7 mouse cellular contexts compared by ENCODE assay signal in the genomic region with DNA sequence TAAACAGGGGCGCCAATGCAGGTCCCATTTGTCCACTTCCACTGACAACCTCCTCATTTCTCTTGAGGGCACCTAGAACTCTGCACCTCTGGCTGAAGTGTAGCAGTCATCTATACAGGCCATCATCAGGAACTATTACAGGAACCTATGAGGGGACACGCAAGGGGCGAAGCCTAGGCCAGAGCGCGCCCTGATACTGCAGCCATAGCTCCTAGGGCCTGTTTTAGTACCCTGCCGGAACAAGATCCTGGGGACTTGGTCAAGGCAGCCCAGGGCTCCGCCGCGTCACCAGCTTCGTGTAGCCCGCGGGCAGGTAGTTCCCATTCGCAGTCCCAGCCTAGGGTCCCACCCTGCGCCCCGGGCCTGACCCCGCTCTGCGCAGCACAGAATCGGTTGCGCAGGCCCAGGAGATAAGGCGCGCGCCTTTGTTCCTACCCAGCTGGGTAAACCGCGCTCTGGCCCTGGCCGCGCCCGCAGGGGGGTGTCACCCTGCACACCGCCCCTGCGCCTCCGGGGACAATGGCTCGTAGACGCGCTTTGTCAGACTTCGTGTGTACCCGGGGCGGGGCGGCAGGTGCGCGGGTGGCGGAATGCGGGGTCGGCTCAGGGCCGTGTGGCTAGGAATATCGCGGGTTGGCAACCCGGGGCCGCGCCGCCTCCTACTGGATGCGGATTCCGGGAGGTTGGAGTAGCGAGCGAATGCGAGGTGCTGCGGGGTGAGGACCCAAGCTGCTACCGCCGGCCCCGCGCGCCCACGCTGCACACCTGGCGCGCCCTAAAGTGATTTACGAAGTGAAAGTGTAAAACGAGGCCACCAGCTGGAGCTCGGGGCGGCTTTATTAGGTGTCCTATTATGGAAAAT. TPM values are rescaled to one million over a fixed set of nuclear protein-coding genes. Genes with fewer than 3 reads are reported as not detected.
DNase-seq lines count a peak whose midpoint lies in the region; TF ChIP-seq lines count a peak whose summit lies in the region.

No protein-coding gene starts in this region.

- no peaks in the 10 kb centered on the region for H3K79me2 ChIP-seq in liver, adult 2 months (ENCODE audit: control insufficient read depth, insufficient read depth, low read length)

- 2% methylated on average over 67 of the region's 67 CpGs for WGBS in forebrain, embryonic 10.5 days
- WGBS in liver, adult 2 months = 7% methylated on average over 67 of the region's 67 CpGs

- intact Hi-C loops in gastrocnemius, postnatal 14 days (cut with DNase I; ENCODE audit: low total_unique reads) = no loop called here

- no peaks in the 10 kb centered on the region; the same call in 1 of the 2 replicates for H3K27me3 ChIP-seq in testis, adult 2 months (ENCODE audit: control insufficient read depth, insufficient read depth, low read length)
- peaks cover 79% of the 10 kb centered on the region for H3K27me3 ChIP-seq in forebrain, embryonic 10.5 days (ENCODE audit: poor library complexity, severe bottlenecking)
- peaks cover 10% of the 10 kb centered on the region for H3K27me3 ChIP-seq in liver, adult 2 months (ENCODE audit: control insufficient read depth, insufficient read depth, low read length)

- H3K9ac ChIP-seq in liver, adult 2 months (ENCODE audit: low read depth, low read length) = no peak overlapping the region

- H3K4me1 ChIP-seq in testis, adult 2 months (ENCODE audit: control insufficient read depth, insufficient read depth, low read length) = peaks cover 6% of the 10 kb centered on the region
- H3K4me1 ChIP-seq in forebrain, embryonic 10.5 days = peaks cover 11% of the 10 kb centered on the region
- H3K4me1 ChIP-seq in liver, adult 2 months (ENCODE audit: control insufficient read depth, insufficient read depth, low read length) = no peaks in the 10 kb centered on the region

- no peak overlapping the region for H3K27ac ChIP-seq in testis, adult 2 months (ENCODE audit: control insufficient read depth, insufficient read depth, low read depth, low read length)
- H3K27ac ChIP-seq in forebrain, embryonic 10.5 days = no peak overlapping the region
- H3K27ac ChIP-seq in liver, adult 2 months (replicated peaks; ENCODE audit: insufficient read depth, low read depth, low read length) = no peak overlapping the region

- no peaks in the 10 kb centered on the region for H3K9me3 ChIP-seq in forebrain, embryonic 10.5 days

- DNase-seq in testis, postnatal 10 days (ENCODE audit: low spot score) = no peak
- DNase-seq in forebrain, embryonic 10.5 days (ENCODE audit: extremely low spot score, low spot score) = peak; percentile 38
- no peak for DNase-seq in liver, adult 2 months (ENCODE audit: extremely low read depth, low read depth, low spot score)
- DNase-seq in retina, postnatal 1 day = peak; percentile 58
- DNase-seq in ovary, postnatal 10 days (ENCODE audit: low spot score) = no peak
- DNase-seq in gastrocnemius, postnatal 14 days = no peak

- TF ChIP-seq CTCF in testis, adult 2 months (IDR thresholded peaks at IDR 0.05; ENCODE audit: control insufficient read depth, insufficient read depth, insufficient replicate concordance, low read depth, low read length) = no peak
- TF ChIP-seq CTCF in liver, adult 2 months (IDR thresholded peaks at IDR 0.05; ENCODE audit: low read depth, low read length) = no peak

- H3K36me3 ChIP-seq in testis, adult 2 months (ENCODE audit: control insufficient read depth, insufficient read depth, low read length) = no peaks in the 10 kb centered on the region
- no peaks in the 10 kb centered on the region for H3K36me3 ChIP-seq in forebrain, embryonic 10.5 days (replicated peaks)
- no peaks in the 10 kb centered on the region for H3K36me3 ChIP-seq in liver, adult 2 months (ENCODE audit: control insufficient read depth, insufficient read depth, low read length)

- no peak for TF ChIP-seq POLR2A in testis, adult 2 months (IDR thresholded peaks at IDR 0.05; ENCODE audit: control insufficient read depth, low read depth, low read length)
- TF ChIP-seq POLR2A in liver, adult 2 months (IDR thresholded peaks at IDR 0.05; ENCODE audit: extremely low read depth, insufficient read depth, low read length) = no peak

- peak overlapping the region; percentile 38 for H3K4me3 ChIP-seq in testis, adult 2 months (ENCODE audit: control insufficient read depth, low read depth, low read length)
- peak overlapping the region; percentile 51 for H3K4me3 ChIP-seq in forebrain, embryonic 10.5 days
- H3K4me3 ChIP-seq in liver, adult 2 months (ENCODE audit: insufficient read depth, low read depth, low read length) = peak overlapping the region; percentile 25; the same call in 1 of the 2 replicates

RNA-seq across cellular contexts. Expression of a gene that starts 10.6 kb away (rescaled TPM):
- 0.47 and 0.57 TPM in 2 replicates for polyA plus RNA-seq in testis, adult 2 months (2012; rRNA removed)
- not detected in 2 replicates for polyA plus RNA-seq in forebrain, embryonic 10.5 days (2016; fragmentation: Nextera tagmentation; extraction: Ambion mirVana)
- not detected in 2 replicates for total RNA-seq in liver, adult 2 months (2014; rRNA removed)
- polyA plus RNA-seq in liver, adult 2 months (2012; rRNA removed) = not detected in 2 replicates
- not detected for total RNA-seq in gastrocnemius, postnatal 14 days (2021)

RNA-seq across cellular contexts. Expression of a gene that starts 33.3 kb away (rescaled TPM):
- polyA plus RNA-seq in testis, adult 2 months (2012; rRNA removed) = 7.7 and 8.5 TPM in 2 replicates
- polyA plus RNA-seq in forebrain, embryonic 10.5 days (2016; fragmentation: Nextera tagmentation; extraction: Ambion mirVana) = 35.1 and 40.6 TPM in 2 replicates
- total RNA-seq in liver, adult 2 months (2014; rRNA removed) = 7.7 and 10.9 TPM in 2 replicates
- 4.0 and 4.7 TPM in 2 replicates for polyA plus RNA-seq in liver, adult 2 months (2012; rRNA removed)
- 1 to 10 TPM; 8.4 to 9.2 TPM for total RNA-seq in gastrocnemius, postnatal 14 days (2021)

Comparison
In these comparisons a context has a peak if more than half of its experiments do, and no peak if none do; other contexts are left out.
1. DNase-seq: peak in forebrain, embryonic 10.5 days (single experiment) and retina, postnatal 1 day (single experiment); none in testis, postnatal 10 days (single experiment), liver, adult 2 months (single experiment), ovary, postnatal 10 days (single experiment) and gastrocnemius, postnatal 14 days (single experiment).
2. Peak in every context shown above with its lines, with median percentiles within 50 percentile points of each other: H3K4me3 ChIP-seq.